Mouse (Mus musculus) megakaryocyte-erythroid progenitor cell, adult 5 weeks (primary cell): ENCODE measurements around the gene Gm20388. TPM values are rescaled to one million over a fixed set of nuclear protein-coding genes. Genes with fewer than 3 reads are reported as not detected.

Experiments
- polyA plus RNA-seq: library from polyadenylated mRNA; stranded (reverse); fragments of >175 nt; gene quantifications from 2 replicates; pipeline ENCODE4 v1.2.3, GENCODE M21; 2012

Gm20388 gene
- polyA plus RNA-seq, 1 experiment, result 10.2 TPM

DNA sequence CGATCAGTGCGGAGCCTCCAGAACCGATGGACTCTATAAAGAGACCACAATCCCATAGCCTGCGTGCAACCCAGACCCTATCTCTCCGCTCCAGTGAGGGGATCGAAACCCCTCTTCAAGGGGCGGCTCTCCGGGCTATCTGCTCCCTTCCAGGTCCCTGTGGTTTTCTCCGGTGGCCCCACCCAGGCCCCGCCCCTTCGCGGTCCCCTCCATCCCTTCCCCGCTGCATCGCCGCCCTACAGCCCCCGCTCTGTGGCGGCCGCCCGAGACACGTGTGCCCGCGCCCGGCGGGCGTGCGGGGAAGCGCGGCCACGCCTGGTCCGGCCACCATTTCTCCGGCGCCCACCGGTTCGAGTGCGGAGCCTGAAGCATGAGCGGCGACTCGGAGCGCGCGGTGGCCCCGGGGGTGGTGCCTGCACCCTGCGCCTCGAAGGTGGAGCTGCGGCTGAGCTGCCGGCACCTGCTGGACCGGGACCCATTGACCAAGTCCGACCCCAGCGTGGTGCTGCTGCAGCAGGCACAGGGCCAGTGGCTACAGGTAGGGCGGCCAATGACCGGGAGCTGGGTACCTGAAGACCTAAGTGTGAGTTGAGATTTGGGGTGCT, 3206.6 kb downstream of the Gm20388 start, which contains the start of gene Cpne7:
TSS of gene Cpne7 (plus strand) at position 248 of the 605 bp plus-strand sequence.

DNA sequence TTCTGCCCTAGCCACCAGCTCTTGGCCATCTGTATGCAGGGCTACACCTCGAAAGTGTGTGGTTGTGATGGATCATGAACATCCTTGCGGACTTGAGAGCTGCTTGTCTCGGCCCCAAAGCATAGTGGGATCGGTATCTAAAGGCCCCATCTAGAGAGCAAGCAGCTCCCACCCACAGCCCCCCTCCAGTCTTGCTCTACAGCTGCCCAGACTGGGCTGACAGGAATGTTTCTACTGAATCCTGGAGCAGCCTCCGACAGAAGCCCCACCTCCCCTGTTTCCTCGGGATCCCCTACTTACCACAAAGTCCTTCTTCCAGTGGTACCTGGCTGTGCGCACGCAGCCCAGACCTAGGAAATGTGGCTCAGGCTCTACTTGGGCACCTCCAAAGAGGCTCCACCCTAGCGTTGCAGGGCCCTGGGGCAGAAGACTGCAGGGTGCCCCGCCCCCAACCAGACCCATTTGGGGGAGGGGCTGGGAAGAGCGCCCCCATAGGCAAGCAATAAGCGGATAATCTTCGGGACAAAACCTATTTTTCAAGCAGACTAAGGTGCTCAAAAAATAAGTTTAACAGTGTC, 3247.3 kb downstream of the Gm20388 start, which contains the start of gene Sult5a1:
TSS of gene Sult5a1 (minus strand) at position 428 of the 578 bp plus-strand sequence.

DNA sequence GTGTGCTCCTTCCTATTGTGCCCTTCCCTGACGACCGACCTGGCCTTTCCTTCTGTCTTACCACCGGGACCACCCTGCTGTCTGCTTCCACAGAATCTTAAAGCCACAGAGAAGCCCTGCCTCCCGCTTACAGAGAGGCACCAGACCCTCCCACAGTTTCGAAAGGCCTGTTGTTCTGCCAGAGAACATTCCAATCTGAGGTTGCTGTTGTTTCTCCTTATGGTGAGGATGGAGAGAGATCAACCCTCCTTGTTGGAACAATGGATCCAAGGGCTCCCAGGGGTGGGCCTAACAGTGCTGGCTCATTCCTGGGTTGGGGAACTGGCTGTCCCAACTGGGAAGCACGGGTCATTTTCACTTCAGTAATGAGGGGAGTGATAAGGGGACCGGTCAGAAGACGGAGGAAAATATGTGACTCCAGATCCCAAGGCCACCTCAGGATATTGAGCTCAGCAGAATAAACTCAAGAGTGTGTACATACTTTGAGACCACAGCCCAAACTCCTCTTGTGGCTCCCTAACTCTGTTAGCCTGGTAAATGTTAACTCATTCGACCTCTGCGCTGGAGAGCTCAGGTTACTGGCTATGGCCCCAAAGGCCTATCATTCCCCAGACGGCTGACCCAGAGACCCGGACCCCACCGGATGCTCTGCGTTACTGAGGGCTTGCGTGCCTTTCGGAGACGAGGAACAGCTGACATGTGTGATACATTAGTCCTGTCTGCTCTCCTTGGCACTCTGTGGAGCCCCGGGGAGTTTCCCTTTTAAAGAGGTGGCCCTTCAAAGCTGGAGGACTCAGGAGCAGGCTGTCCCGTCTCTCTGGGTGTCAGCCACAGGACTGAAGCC, 3275.1 kb downstream of the Gm20388 start, which contains the start of gene Dpep1:
TSS of gene Dpep1 (plus strand) at position 677 of the 844 bp plus-strand sequence.

DNA sequence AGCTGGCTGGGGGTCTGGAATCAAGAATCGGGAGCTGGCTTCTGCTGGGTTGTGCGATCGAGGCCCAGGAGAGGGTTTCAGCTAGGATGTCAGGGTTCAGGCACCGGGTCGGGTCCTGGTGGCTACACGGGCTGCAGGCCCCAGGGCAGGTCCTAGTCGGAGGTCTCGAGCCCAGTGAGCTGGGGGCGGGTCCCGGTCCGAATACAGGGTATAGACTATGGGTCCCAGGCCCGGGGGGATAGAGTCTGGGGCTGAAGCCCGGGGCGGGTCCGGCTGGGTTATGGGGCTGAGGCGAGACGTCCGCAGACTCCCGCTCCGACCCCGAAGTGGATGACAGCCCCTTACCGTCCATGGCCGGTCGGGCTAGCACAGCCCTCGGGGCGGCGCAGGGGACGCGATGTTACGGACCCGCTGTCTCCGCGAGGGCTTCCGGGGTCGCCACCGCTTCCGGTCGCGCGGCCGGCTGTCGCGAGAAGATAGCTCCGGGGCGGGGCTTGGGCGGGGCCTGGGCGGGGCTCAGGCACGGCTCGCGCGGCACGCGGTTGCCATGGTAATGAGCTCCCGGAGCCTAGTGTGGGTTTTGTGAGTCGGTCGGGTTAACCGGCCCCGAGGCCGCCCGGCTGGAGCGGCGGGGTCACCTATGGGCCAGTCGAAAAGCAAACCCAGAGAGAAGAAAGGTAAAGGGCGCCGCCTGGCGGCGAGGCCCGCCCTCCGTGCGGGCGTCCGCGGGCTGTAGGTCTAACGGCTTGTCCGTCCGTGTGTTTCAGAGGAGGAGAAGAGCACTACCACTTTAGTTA, 3301.9 kb downstream of the Gm20388 start, which contains the start of the genes Chmp1a and Spata33:
TSS of gene Chmp1a (minus strand) at position 443 of the 797 bp plus-strand sequence.
TSS of gene Spata33 (plus strand) at position 512 of the 797 bp plus-strand sequence.

DNA sequence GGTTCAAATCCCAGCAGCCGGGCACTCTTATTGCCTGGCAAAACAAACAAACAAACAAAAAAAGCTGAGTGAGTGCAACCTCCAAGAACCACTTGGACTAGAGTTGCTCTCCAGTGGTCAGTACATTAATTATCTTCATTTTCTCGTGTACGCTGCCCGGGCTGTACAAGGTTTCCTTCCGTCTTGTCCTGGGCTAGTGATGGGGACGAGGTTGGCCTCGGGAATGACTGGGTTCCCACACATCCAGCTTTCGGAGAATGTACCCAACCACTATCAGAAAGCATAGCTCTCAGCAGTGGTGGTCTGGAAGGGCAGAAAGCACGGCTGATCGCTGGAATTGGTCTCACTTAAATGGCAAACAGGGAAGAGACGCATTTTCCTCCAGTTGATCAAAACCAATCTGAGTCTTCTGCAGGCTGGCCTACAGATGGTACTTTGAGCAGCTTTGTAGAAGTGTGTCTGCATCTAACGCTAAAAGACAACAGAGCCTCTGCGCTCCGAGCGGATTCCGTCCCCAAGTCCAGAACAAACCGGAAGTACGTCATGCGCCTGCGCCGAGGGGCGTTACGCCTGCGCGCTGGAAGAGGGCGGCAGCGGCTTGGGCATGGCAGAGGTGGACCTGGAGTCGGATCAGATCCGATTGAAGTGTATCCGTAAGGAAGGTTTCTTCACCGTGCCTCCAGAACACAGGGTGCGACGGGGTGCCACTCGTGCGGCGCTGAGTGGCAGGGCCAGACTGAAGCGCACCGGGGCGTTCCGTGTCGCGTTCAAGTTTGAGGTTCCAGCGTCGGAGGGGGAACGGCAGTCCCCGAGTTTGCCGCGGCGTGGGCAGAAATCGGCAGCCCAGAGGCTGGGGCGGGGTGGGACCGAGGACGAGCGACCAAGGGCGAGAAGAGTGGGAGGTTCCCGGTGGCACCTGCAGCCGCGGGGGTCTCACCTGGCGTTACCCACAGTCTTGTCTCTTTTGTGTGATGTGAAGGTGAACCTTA, 3313.9 kb downstream of the Gm20388 start, which contains the start of gene Cdk10:
TSS of gene Cdk10 (plus strand) at position 565 of the 989 bp plus-strand sequence.

DNA sequence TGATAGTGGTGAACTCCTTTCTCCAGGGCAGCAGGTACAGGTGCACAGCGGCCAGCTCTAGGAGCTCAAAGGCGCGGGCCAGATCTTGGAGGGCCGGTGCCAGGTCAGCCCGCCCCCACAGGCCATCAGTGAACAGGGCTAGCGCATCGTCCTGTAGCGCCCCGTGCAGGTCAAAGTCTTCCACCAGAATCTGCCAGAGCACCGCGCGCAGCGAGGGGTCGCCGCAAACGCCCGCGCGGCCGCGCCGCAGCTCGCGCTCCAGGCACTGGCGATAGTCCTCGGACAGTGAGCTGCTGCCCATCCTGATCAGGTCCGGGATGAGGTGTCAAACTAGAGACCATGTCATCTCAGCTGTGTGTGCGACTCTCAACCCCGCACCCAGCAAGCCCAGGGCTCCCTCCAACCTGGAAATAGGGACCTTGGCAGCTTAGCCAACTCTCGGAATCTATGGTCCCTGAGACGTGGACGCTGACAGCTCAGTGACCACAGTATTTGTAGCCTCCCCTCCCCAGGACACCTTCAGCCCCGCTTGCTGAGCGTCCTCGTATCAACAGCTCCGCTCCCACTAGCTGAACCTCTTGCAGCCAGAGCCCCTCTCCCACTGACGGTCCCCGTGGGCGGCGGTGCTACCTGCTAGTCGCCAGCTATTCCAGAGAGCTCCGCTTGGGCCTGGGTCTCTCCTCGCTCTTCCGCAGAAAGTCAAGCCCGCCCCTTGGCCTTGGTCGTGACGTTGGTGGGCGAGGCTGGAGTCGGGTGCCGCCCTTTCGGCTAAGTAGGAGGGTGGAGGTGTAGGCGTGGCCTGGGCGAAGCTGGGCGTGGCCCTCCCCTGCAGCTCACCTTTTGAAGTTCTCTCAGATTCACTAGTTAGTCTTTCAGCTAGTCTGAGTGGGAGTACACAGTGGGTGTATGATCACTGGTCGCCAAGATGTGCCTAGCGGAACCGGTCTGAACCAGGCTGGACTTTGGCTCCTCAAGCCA, 3325.2 kb downstream of the Gm20388 start, which contains the start of gene Spata2l:
TSS of gene Spata2l (minus strand) at position 714 of the 978 bp plus-strand sequence.

DNA sequence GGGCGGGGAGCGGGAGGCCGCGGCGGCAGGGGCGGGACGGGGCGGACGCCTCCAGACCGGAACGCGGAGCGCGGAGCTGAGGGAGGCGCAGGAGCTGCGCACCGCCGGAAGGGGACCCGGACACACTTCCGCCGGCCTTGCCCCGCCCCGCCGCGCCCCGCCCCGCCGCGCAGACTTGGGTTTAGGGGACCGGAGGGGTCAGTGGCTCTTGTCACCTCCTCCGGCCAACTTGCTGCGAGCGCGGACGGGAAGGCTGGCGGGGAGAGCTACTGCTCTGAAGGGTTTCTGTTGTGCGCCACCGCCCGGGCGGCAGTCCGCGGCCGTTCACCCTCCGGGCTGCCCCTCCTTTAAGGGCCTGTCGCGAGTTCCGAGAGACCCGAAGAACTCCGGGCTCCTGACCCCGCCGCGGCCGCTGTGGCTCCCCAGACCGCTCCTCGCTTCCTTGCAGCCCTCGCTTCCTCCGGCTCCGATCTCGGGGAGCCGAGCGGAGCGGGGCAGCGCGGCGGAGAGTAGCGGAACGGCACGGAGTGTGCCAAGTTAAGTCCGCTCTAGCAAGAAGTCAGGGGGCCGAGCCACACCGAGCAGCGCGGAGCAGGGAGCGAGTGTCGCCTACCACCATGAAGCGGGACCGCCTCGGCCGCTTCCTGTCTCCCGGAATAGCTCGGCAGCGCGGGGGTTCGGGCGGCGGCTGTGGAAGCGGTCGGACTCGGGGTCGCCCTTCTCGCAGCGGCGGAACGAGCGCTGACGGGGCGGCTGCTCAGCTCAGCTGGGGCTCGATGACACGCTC, 3343.7 kb downstream of the Gm20388 start, which contains the start of the genes Zfp276 and Vps9d1:
TSS of gene Zfp276 (plus strand) at position 97 of the 787 bp plus-strand sequence.
TSS of gene Vps9d1 (minus strand) at position 250 of the 787 bp plus-strand sequence.

DNA sequence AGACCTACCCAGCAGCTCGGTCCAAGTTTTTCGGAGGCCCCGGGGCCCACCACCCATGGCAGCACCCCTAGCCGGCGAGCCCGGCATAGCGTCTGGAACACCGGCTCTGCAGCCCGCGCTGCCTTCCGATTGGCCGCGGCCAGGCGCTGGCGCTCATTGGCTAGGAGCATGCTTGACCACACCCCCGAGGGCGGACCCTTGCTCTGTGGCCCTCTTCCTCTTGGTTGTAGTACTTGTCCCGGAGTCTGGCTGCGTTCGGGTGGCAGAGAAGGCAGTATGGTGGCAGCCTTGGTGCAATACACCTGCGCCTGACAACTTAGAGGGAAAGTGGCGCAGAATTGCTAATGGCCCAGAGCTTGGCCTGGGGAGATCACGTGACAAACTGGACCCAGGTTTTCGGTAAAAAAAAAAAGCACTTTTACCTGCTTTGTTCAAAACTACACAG, 3407.8 kb downstream of the Gm20388 start, which contains the start of gene Fanca:
TSS of gene Fanca (minus strand) at position 110 of the 445 bp plus-strand sequence.

DNA sequence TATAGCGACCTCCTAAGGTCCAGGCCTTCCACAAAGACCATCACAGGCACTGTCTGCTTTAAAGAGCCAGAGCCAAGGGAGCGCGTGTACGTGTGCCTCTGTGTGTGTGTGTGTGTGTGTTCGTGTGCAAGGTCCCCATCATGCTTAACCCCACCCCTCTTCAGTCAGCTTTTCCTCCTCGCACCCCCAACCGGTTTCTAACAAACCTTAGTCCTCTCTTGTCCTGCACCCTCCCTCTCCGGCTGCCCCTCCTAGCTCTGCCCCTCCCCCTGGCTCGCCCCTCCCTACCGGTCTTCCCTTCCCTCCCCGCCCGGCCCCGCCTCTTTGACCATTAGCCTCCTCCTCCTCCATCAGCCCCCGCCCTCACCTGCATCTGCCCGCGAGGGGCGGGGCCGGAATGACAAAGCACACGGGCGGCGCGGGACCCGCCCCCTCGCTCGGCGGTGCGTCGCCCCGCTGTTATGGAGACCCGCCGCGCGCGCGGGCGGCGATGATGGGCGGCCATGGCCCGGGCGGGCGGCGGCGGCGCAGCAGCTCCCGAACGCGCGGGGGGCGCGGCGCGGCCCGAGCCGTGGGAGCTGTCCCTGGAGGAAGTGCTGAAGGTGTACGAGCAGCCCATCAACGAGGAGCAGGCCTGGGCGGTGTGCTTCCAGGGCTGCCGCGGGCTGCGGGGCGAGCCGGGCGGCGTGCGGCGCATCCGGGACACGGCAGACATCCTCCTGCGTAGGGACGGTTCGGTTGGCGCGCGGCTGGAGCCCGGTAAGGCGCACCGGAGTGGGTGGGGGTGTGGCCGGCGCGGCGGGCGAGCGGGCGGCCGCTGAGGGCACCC, 3421.8 kb downstream of the Gm20388 start, which contains the start of gene Spire2:
TSS of gene Spire2 (plus strand) at position 452 of the 829 bp plus-strand sequence.

DNA sequence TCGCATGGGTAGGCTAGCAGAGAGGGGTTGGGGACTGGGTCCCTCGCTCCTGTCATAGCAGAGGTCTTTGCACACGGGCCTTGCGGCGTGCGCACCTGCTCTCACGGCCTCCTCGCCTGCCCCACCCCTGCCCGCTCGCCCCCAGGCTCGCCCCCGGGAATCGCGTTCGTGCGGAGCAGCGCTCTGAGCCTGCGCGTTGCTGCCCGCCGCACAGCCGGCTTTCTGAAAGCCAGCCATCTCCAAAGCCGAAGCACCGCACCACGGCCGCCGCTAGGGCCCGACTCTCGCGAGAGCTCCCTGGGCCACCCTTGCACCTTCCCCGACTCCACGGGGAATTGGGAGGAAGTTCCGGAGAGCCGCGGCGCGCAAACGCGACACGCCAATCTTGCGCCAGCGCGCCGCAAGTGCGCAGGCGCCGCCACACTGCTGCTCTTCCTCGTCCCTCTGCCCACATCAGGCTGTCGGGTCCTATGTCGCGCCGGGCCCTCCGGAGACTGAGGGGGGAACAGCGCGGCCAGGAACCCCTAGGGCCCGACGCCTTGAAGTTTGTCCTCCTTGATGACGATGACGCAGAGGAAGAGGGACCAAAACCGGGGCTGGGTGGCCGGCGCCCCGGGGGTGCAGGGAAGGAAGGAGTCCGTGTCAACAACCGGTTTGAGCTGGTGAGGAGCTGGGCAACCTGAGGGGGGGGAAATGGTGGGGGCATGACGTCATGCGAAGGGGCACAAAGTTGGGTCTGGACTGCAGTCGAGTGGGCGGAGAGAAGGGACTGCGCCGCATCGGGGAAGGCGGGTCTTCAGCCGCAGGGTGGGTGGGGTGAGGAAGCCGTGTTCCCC, 3463.0 kb downstream of the Gm20388 start, which contains the start of gene Tcf25:
TSS of gene Tcf25 (plus strand) at position 351 of the 836 bp plus-strand sequence.

DNA sequence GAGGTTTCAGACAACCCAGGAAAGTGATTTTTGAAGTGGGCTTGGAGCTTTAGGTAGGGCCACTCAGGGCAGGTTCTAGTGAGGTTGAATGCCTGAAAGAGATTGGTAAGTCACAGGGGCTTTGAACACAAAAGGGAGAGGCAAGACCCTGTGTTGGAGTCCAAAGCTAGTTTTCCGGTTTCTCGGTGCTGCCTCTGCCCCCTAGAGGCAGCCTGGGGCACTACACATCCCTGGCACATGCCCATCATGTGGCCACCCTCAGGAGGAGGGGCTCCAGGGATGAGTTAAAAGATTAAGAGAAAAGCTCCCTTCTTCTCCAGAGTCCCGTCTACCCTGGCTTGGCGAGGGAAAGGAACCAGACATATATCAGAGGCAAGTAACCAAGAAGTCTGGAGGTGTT, 3496.1 kb downstream of the Gm20388 start, which contains the start of gene Mc1r:
TSS of gene Mc1r (plus strand) at position 322 of the 400 bp plus-strand sequence.

DNA sequence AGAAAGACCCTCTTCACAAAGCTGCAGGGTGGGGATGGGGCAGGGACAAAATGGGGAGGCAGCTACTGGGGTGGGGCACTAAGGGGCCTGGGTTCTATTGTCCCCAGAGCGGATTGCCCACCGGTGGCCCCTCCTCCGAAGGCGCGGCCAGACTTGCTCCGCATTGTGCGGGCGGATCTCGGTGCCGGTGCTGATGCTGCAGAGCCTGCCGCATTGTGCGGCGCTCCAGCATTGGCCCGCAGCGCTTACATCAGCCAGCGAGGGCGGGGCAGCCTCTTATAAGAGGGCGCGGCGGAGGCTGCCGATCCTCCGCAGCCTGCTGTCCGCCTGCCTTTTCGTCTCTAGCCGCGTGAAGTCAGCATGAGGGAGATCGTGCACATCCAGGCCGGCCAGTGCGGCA, 3500.6 kb downstream of the Gm20388 start, which contains the start of gene Tubb3:
TSS of gene Tubb3 (plus strand) at position 179 of the 400 bp plus-strand sequence.

DNA sequence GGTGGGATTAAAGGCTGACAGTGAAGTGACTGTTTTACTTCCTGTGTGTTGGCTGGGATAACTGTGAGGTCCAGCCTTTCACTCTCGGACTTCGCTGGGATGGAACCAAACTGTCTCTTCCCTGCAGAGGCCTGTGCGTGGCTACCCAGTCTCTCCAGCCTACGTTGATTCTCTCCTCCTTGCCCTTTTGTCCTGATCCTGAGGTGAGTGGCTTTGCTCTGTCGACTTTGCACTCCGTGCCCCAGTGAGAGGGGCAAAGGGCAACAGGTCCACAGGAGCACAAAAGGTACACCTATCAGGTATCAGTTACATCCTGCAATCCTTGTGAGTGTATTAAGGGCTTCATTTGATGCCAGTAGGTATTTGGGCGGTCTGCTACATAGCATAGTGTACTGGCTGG, 3512.8 kb downstream of the Gm20388 start, which contains the start of gene Def8:
TSS of gene Def8 (plus strand) at position 87 of the 400 bp plus-strand sequence.

DNA sequence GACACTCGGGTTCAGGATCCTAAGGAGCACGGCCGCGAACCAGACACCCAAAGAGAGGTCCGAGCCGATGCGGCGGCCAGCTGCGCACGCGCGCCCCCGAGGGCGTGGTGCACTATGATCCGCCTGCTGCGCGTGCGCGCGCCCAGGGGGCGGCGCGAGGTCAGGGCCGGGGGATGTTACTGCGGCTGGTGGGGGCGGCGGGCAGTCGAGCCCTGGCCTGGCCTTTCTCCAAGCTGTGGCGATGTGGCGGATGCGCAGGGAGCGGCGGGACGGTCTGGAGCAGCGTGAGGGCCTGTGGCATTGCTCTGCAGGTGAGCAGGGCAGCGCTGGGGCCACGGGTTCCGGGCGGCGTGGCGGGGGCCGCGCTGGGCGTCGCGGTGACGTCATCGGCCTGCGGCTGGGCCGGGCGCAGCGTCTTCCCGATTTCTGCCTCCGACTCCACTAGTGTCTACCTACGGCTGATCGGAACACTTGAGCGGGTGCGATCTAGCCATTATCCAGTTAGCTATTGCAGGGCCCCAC, 3567.2 kb downstream of the Gm20388 start, which contains the start of gene Afg3l1:
TSS of gene Afg3l1 (plus strand) at position 167 of the 522 bp plus-strand sequence.

DNA sequence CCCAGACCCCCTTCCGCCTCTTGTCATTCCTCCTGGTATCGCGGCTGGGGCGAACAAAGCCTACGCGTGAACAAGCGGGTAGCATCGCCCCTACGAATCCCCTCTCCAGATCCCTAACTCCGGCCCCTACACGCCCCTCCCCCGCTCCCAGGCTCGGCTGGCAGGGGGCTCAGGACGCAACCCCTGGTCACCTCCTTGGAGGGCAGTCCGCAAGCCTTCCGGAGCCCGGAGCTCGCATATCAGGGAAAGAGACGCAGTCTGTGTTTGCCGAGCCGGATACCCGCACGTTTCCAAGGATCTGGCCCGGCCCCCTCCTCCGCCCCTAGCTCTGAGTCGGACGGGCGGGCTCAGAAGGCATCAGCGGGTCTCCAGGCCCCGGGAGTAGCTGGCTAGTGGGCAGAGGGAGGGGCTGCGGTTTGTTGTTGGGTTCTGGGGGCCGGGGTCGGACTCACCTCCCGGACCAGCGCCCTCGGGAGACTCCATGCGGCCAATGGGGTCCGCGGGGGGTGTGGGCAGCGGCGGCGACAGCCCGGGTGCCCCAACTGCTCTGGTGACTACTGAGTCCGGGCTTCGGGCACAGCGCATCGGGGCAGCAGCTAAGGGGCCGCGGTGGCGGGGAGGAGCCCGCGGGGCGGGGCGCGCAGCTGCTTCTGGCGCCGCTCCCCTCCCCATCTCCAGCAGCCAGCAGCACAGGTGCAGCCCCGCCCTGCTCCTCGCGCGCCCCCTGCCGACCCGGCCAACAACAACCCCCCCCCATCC, 3604.3 kb downstream of the Gm20388 start, which contains the start of gene Dbndd1:
TSS of gene Dbndd1 (minus strand) at position 683 of the 759 bp plus-strand sequence.

